Mouse (Mus musculus) lung, postnatal 0 days (tissue): ENCODE data around the gene Kalrn.

Experiments used
- CTCF ChIP-seq: IDR thresholded peaks from 2 replicates; pipeline ENCODE4 v1.5.1; 2016; ENCODE audit warnings: antibody characterized with exemption, mild to moderate bottlenecking
- EP300 ChIP-seq: IDR thresholded peaks from 2 replicates; pipeline ENCODE4 v1.6.1; 2016; ENCODE audit warnings: antibody characterized with exemption, mild to moderate bottlenecking, control low read depth

- TF ChIP-seq CTCF (no peak), EP300 (no peak)
Observed at GRCm38 (mm10) chr16:34159576-34159975, 413.8 kb downstream of the Kalrn start.
